Mouse (Mus musculus) frontal cortex, adult 2 months (tissue): Measurements from ENCODE around the gene Hadhb. TPM values are rescaled to one million over a fixed set of nuclear protein-coding genes. Genes with fewer than 3 reads are reported as not detected.

Experiments
- DNase-seq, 2 experiments: peaks; one replicate each; pipeline ENCODE4 v3.0.0; 2022; ENCODE audit warnings: low spot score in 1 of 2; ENCODE audit errors: extremely low spot score in 1 of 2
- polyA plus RNA-seq: library from polyadenylated mRNA; depleted of rRNA; stranded (reverse); fragments of >200 nt; gene quantifications from 2 replicates; pipeline ENCODE4 v1.2.3, GENCODE M21; 2012

Hadhb gene
- polyA plus RNA-seq, 1 experiment: 103 TPM

DNA sequence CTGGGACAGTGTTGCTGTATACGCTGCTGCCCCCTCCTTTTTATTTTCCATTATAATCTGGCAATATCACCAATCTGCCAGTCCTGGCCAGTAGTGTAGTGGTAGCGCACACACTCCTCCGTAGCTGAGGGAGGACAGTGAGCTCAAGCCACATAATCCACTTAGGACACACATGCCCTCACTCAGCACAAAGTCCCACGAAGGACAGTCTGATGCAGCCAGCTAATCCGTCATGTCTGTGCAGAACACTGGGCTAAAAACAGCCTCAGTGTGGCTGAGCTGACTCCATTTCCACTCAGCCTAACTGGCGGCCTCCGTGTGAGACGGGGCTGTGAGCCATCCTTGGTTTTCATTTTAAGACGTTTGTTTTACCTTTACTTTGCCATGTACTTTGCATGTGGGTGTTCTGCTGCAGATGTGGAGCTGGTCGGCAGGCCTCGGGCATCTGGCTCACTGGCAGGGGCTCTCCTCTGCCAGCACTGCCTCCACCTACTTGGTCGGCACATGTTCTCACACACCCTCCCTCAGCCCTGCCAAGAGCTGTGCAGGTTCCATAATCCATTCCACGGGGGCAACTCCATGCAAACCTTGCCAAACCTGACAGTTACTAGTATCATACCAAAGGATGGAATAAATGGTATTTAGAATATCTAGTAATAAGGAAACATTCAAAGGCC lies 27.0 kb upstream of the Hadhb start:
- DNase-seq: peak in 1 of 2 experiments; percentile 15

GRCm38 (mm10) chr5:30128680-30129079 lies 26.4 kb upstream of the Hadhb start:
- DNase-seq: no peak

DNA sequence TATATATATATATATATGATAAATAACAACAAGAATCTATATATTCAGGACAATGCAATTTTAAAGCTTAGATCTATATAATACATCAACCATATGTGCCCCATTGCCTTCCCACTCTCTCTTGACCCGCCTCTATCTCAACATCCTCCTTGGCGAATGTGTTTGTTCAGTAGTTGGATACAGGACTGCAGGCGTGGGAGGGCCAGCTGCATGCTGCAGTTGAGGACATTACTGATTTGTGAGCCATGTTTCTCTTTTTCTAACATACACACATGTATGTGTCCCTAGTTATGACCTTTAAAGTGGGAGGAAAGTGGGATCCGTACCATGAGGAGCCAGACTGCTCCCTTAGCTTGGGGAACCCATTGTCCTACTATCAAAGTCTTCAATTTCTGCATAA lies 23.8 kb upstream of the Hadhb start:
- DNase-seq: no peak

DNA sequence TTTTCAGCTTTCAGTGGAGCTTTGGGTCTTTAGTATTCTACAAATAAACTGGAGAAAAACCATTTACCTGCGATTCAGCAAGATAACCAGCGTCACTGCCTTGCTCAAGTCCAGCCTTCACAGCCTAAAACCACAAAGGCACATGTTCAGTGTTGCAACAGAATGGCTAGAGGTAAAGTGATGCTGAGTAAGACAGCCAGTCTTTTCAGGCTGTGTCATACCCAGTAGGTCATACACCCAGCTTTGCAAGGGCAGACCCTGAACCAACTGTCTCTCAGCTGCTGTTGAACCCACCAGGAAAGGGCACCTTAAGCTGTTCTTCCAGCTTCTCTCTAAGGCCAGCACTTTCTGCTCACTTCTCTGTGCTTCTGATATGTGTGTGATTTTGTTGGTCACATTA lies 22.9 kb upstream of the Hadhb start:
- DNase-seq: no peak

GRCm38 (mm10) chr5:30135711-30136231 lies 19.3 kb upstream of the Hadhb start:
- DNase-seq: no peak

GRCm38 (mm10) chr5:30137271-30137670 lies 17.8 kb upstream of the Hadhb start:
- DNase-seq: no peak

DNA sequence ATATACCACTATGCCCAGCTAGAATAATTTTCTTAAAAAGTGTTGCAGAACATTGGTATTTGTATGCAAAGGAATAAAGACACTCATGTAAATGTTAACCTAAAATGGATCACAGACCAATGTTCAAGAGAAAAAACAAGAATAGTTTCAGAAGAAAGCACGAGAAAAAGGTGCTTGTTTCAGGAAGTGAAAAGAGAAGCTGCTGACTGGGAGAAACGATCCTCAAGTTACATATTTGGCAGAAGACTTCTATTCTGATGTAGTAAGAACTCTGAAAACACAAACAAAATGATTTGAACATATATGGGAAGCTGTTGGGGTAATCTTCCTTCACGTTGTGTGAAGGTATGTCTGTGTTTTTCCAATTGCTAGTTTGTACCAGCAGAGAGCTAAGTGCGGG lies 16.9 kb upstream of the Hadhb start:
- no peak for DNase-seq

GRCm38 (mm10) chr5:30146526-30146925 lies 8.5 kb upstream of the Hadhb start:
- DNase-seq: no peak

DNA sequence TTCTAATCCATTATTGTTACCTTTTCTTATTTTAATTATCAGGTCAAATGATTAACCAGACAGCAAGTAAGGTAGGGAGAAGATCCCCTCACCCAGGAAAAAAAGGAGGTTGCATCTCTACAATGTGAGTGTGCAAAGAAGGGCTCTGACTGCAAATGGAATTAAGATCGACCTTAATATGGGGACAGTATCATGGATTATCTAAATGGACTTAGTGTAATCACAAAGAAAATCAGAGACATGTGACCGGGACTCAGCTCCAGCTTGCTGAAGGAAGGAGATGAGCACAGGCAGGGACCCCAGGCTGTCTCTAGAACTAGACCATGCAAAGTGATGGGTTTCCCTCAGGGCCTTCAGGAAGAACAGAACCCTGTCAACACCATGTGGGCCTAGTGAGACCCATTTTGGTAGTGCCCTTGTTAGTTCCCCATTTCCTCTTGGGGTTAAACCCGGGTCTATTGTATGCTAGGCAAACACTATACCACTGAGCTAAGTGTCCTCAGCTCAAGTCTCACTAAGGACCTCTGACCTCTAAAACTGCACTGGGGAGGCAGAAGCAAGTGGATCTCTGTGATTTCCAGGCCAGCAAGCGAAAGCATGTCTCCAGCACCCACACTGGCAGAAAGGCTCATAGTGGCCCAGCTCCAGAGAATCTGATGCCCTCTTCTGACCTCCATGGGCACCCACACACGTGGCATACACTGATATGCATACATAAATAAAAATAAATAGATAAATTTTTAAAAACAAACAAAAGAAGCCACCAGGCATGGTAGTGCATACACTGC lies 6.7 kb upstream of the Hadhb start:
- DNase-seq: no peak

- no peak for DNase-seq
These were observed 3.0 kb upstream of the Hadhb start for GRCm38 (mm10) chr5:30152007-30152406.

DNA sequence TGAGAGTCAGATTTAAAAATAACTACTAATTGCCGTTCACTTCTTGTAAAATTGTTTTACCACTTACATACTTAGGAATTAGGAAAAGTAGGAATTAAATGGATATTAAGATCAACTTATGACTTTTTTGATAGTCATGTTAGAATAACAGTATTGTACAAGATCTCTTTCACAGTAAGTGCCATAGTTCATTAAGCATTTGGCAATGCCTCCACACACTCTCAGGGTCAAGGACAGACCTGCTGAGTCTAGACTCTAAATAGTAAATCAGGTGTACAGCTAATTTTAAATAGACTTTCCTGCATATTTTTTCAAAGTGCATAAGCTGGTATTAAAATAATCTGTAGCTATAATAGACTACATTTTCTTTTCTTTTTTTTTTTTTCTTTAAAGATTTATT lies 2.6 kb upstream of the Hadhb start:
- DNase-seq: no peak

- DNase-seq: no peak
These were observed 1.8 kb upstream of the Hadhb start for GRCm38 (mm10) chr5:30153222-30153621.

DNA sequence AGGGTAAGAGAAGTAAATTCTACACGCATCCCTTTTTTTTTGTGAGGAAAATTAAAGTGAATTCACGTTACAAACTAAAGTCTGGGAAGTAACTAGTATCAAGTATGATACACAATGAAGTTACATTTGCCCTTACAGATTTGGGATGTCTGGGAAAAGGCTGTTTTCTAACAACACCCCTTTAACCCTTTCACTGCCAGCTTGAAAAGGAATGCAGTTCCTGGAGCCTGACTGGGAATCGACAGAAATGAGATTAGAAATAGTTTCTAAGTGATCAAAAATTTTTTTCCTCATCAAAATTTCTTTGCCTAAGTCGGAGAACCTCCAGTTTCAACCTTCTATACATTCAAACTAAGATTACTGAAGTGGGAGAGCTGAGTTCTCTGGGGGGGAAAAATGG lies 1.0 kb upstream of the Hadhb start:
- DNase-seq: peak in 1 of 2 experiments; percentile 23

- peak in 1 of 2 experiments; percentile 17 for DNase-seq
These were observed 346 bp downstream of the Hadhb start for GRCm38 (mm10) chr5:30155395-30155792.

DNA sequence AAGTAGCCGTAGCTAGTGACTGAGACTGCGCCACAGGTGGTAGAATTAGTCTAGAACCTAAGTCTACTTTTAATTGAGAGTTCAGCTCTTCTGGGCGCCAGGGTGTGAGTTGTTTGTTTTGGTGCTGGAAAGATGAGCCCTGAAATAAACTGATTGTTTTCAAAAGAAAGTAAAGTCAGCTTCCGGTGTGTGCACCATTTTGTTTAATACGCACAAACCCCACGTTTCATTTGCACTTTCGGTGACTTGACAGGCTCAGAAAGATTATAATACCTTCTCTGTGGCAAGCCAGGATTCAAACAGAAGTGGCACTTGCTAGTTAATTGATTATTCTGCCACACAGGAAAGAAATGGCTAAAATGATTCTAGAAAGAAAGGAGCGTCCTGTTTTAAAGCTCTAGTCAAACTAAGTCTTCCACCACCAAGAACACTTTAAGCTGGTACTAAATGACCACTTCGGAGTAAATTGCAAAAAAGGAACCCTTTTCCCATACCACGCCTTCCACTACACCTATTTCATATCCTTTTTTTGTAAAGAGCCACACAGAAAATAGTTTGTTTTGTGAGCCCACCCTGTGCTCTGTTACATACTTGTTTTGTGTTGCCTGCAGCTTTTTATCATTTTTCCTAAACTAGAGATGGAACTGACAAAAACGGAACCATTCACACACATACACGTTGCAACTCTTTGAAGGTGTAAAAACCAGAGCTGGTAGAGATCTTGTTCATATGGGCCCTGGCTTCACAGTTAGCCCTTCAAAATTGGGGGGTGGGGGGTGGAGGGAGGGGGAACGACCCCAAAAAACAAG lies 977 bp downstream of the Hadhb start:
- no peak for DNase-seq

- no peak for DNase-seq
These were observed 4.6 kb downstream of the Hadhb start for GRCm38 (mm10) chr5:30159601-30160000.

DNA sequence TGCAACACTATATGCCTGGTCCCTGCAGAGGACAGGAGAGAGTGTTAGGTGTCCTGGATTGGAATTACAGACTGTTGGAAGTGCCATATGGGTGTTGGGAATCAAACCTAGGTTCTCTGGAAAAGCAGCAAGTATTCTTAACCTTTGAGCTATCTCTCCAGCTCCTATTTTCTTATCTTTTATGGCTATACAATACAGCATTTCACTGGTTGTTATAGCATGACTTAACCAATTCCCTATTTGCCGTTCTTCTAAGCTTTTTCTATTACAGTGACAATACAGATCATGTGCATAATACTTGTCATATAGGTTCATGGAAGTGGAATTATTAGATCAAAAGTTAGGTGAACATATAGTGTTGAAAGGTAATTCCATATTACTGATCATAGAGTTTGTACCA lies 6.8 kb downstream of the Hadhb start:
- no peak for DNase-seq

- no peak for DNase-seq
These were observed 7.3 kb downstream of the Hadhb start for GRCm38 (mm10) chr5:30162339-30162738.

DNA sequence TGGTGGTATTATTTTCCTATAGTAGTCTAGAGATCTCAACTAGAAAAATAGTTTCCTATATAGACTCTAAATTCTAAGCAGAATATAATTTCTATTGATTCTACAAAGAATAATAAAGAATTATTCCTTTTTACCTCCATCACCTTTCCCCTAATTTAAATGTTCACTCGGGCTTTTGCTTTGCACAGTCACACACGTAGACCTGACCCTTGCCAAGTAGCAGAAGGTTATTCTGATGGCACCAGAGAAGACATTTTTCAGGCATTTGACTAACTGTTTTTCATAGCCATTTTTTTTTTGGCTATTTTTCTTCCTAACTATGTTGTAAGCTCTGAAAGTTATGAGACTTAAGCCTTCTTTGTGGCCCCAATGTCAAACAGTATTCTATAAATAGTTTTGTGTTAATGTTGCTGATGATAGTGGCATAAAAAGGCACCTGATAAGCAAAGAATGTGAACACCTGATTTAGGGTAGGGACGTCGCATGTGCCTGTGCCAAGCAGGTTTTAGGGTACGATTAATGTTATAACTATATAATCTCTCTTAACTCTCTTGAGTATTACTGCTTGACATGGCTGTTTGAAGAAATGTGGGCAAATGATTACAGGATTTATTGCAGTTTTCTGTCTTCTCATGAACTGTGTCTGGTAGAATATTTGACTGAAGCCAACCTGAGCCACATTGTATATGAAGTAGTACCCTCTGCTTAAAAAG lies 10.3 kb downstream of the Hadhb start:
- DNase-seq: no peak

GRCm38 (mm10) chr5:30170303-30170940 lies 15.4 kb downstream of the Hadhb start:
- DNase-seq: no peak
